Mouse (Mus musculus): ENCODE measurements around the gene Prr22. TPM values are rescaled to one million over a fixed set of nuclear protein-coding genes. Genes with fewer than 3 reads are reported as not detected.
A peak's percentile ranks its signal among the peaks of the same experiment; 100 is the strongest.

Prr22 gene
- total RNA-seq, 2 experiments from 2014 or later = 0.19 to 0.20 TPM

GRCm38 (mm10) chr17:56808518-56808917, 38.5 kb downstream of the Prr22 start:
- DNase-seq = peak; percentile 75

- peak; percentile 92 for DNase-seq
Measured at GRCm38 (mm10) chr17:56810245-56810644, 40.2 kb downstream of the Prr22 start.

DNA sequence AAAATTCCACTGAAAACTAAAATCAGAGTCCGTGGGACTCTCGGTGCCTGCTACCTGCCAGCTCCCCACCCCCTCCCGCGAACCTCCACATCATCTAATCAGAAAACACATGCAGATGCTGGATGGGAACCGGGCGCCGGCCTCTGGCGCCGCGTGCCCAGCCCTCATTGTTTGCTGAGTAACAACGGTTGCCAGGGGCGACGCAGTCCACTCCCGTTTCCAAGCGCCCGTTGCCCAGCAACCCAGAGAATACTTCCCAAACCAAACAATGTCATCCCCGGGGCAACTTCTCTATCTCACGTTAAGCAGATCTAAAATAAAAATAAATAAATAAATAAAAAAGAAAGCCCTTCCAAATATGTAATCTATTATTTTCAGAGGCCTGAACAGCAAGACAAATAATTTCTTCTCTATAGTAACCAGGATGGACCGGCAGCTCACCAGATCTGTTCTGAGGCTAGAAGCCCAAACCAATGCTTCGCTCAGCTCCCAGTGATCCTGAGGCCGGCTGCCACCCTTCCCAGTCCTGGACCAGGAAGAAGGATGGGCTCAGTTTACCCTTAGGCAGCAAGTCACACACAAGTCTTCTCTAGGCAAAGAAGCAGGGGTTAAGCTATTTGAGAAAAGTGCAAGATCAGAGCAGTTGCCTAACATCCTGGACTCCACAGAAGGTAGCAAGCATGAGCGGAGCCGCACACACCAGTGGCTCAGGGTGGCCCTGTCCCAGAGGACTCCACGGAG, 44.4 kb downstream of the Prr22 start:
- peak; percentile 83 for DNase-seq

GRCm38 (mm10) chr17:56815057-56815345, 45.0 kb downstream of the Prr22 start:
- no peak for DNase-seq

DNA sequence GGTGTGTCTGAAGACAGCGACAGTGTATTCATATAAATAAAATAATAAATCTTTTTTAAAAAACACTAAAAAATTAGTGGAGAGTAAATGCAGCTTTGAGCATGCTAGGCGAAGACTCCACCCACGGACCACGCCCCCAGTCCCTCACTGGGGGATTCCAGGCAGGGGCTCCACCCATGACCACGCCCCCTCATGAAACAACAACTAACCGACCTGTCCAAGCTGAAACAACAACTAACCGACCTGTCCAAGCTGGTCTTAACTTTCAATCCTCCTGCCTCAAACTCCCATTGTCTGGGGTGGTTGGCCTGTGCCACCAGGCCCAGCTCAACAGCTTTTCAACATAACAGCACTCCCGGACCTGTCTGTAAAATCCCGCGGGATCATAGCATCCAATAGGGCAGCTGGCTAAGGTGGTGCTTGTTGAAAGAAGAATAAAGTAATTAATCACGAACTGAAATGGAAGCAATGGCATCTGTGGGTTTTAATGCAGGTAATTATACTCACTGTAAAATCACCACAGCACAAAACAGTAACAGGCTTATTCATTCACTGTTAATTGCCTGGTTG, 48.1 kb downstream of the Prr22 start:
- no peak for DNase-seq

- no peak for DNase-seq
Measured at GRCm38 (mm10) chr17:56819032-56819545, 49.0 kb downstream of the Prr22 start.

DNA sequence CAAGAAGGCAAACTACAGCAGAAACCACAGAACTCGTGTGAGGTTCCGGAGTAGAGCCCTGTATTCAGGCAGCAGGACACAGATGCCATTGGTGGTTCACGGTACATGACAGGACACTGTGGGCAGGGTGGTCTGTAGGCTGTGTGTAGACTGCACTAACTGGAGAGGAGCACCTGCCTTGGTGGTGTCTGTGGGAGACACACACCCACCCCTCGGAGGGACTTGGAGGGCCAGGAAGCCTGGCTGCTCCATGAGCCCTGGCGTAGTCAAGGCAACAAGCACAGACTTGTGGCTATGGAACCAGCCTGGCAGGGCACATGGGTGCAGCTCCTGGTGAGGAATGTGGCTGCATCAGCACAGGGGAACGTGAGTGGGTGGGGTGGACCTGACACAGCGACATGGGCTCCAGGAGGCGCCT, 49.7 kb downstream of the Prr22 start:
- DNase-seq = no peak

Other genes with a start within 250 kb of the Prr22 start
- gene Gm20219, start 215.9 kb upstream of the Prr22 start, total RNA-seq (2021) = 1 to 10 TPM in 1 of 2 experiments, under 1 TPM in 1; 0.31 to 1.2 TPM
- 10 to 100 TPM; 38.6 to 55.9 TPM for gene Safb2, start 185.7 kb upstream of the Prr22 start, total RNA-seq (2021)
- gene Safb, start 185.4 kb upstream of the Prr22 start, total RNA-seq (2021) = 10 to 100 TPM; 57.1 to 69.2 TPM
- 100 to 1,000 TPM; 212 to 233 TPM for gene 2410015M20Rik, start 160.5 kb upstream of the Prr22 start, total RNA-seq (2021)
- gene Rpl36, start 156.8 kb upstream of the Prr22 start, total RNA-seq (2021) = 100 to 1,000 TPM; 881 to 906 TPM
- gene Lonp1, start 143.4 kb upstream of the Prr22 start, total RNA-seq (2021) = 10 to 100 TPM; 49.3 to 51.6 TPM
- under 1 TPM in 1 of 2 experiments, not detected in 1; 0.09 TPM for gene Catsperd, start 142.1 kb upstream of the Prr22 start, total RNA-seq (2021)
- 10 to 100 TPM; 38.5 to 46.3 TPM for gene Ranbp3, start 97.0 kb upstream of the Prr22 start, total RNA-seq (2021)
- gene Ndufa11, start 52.5 kb upstream of the Prr22 start, total RNA-seq (2021) = 100 to 1,000 TPM; 377 to 422 TPM
- gene Vmac, start 52.2 kb upstream of the Prr22 start, total RNA-seq (2021) = 1 to 10 TPM; 6.6 to 7.0 TPM
- gene Nrtn, start 12.7 kb upstream of the Prr22 start, total RNA-seq (2021) = 1 to 10 TPM in 1 of 2 experiments, under 1 TPM in 1; 0.95 to 1.4 TPM
- gene Dus3l, start 5.5 kb upstream of the Prr22 start, total RNA-seq (2021) = 10 to 100 TPM; 17.3 to 21.1 TPM
- gene Rfx2, start 60.8 kb downstream of the Prr22 start, total RNA-seq (2021) = 1 to 10 TPM; 2.6 to 5.5 TPM
- not detected for gene Acsbg2, start 104.2 kb downstream of the Prr22 start, total RNA-seq (2021)
- under 1 TPM in 1 of 2 experiments, not detected in 1; 0.11 TPM for gene 1700061G19Rik, start 105.2 kb downstream of the Prr22 start, total RNA-seq (2021)
- 10 to 100 TPM; 15.5 to 23.1 TPM for gene Mllt1, start 165.2 kb downstream of the Prr22 start, total RNA-seq (2021)
- gene Acer1, start 211.9 kb downstream of the Prr22 start, total RNA-seq (2021) = not detected
- 10 to 100 TPM; 32.7 to 34.9 TPM for gene Clpp, start 220.1 kb downstream of the Prr22 start, total RNA-seq (2021)
- 10 to 100 TPM; 29.5 to 33.5 TPM for gene Alkbh7, start 227.1 kb downstream of the Prr22 start, total RNA-seq (2021)
- not detected for gene Pspn, start 229.8 kb downstream of the Prr22 start, total RNA-seq (2021)
- 10 to 100 TPM; 24.3 to 28.0 TPM for gene Gtf2f1, start 241.0 kb downstream of the Prr22 start, total RNA-seq (2021)
- not detected for gene Gm17949, start 241.2 kb downstream of the Prr22 start, total RNA-seq (2021)

All from gastrocnemius, postnatal 10 days (tissue).